Mouse (Mus musculus): ENCODE measurements around the gene Slc26a9. TPM values are rescaled to one million over a fixed set of nuclear protein-coding genes. Genes with fewer than 3 reads are reported as not detected.
"Not testable (repeated sequence)": the region's sequence is repeated elsewhere in the genome, so short reads cannot be mapped to it uniquely, and the experiment has no call there.

The Slc26a9 gene
- total RNA-seq, 4 experiments from 2014 or later = 0.06 to 0.13 TPM; not detected in 2

GRCm38 (mm10) chr1:131764581-131765338 lies 20.9 kb downstream of the Slc26a9 start:
- no peak for DNase-seq (ENCODE audit: low spot score in 2 of 2)

GRCm38 (mm10) chr1:131765357-131766001 lies 21.7 kb downstream of the Slc26a9 start:
- peak; percentile 43 to 88 for DNase-seq (ENCODE audit: low spot score in 2 of 2)

DNA sequence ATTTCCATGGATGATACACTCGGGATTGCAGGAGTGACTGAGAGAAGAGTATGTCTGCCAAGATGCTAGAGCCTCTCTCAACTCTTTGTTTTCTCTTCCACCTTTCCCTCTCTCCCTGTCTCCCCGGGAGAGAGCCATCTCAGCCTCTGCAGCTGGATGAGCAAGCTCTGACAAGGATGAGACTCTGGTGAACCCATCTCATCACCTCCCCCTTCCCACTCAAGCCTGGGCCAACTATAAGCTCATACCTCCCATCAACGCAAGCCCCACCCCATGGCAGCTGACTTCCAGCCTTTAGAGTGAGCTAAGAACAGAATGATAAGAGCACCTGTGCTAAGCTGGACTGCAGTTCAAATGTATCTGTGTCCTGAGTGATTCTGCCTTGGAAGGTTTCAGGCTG lies 25.5 kb downstream of the Slc26a9 start:
- no peak for DNase-seq (ENCODE audit: low spot score in 2 of 2)

- peak; percentile 30 to 80 for DNase-seq (ENCODE audit: low spot score in 2 of 2)
These were observed 26.8 kb downstream of the Slc26a9 start for GRCm38 (mm10) chr1:131770656-131771055.

GRCm38 (mm10) chr1:131771440-131771839 lies 27.6 kb downstream of the Slc26a9 start:
- no peak for DNase-seq (ENCODE audit: low spot score in 2 of 2)

- no peak for DNase-seq (ENCODE audit: low spot score in 2 of 2)
These were observed 50.8 kb downstream of the Slc26a9 start for GRCm38 (mm10) chr1:131794591-131794990.

DNA sequence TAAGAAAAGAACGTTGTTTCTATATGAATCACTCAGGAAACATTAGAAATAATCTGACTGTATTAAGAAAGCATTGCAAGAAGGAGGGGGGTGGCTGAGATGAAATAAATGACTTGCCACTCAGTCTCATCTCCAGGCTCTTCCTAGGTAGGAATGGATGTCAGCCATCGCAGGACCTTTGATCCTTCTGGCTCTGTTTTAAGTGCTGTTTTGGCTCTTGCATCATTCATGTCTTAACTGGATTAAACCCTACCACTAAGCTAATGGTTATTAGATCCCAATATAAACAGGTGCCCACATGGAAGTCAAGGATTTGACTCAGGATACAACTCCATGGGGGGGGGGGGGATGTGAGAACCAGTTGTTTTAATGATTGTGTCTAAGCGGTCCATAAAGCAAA lies 51.3 kb downstream of the Slc26a9 start:
- DNase-seq (ENCODE audit: low spot score in 2 of 2) = no peak

- peak in 1 of 2 experiments; percentile 5 for DNase-seq (ENCODE audit: low spot score in 2 of 2)
These were observed 53.5 kb downstream of the Slc26a9 start, which contains the start of gene Pm20d1 for GRCm38 (mm10) chr1:131797202-131797909. Pm20d1 (plus strand) TSS chr1:131797381.

DNA sequence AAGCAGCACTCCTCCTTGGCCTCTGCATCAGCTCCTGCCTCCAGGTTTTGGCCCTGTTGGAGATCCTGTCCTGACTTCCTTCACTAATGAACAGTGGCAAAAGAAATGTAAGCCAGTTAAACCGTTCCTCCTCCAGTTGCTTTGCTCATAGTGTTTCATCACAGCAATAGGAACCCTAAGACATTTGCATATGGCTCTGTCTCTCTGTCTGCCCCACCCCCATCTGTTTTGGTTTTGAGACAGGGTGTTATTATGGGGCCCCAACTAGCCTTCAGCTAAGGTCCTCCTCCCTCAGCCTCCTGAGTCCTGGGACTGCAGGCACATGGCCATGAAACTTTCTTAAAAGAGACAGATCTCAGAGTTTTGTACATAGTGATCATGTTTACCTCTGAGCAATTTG lies 56.2 kb downstream of the Slc26a9 start:
- no peak for DNase-seq (ENCODE audit: low spot score in 2 of 2)

- no peak for DNase-seq (ENCODE audit: low spot score in 2 of 2)
These were observed 57.2 kb downstream of the Slc26a9 start for GRCm38 (mm10) chr1:131801071-131801470.

DNA sequence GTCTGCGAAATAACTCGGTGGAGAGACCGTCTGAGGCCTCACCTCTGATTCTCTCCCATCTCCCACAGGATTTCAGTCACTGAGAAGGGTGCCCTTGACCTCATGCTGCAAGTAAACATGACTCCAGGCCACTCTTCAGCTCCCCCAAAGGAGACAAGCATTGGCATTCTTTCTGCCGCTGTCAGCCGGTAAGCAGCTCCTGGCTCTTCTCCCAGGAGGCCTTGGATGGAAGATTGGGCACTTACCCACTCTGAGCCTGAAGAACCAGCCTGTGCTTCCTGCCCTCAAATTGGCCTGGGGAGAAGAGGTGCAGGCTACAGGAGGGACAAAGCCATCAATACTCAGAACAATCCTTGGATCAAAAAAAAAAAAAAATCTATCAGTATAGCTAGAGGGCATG lies 58.8 kb downstream of the Slc26a9 start:
- DNase-seq (ENCODE audit: low spot score in 2 of 2) = no peak

DNA sequence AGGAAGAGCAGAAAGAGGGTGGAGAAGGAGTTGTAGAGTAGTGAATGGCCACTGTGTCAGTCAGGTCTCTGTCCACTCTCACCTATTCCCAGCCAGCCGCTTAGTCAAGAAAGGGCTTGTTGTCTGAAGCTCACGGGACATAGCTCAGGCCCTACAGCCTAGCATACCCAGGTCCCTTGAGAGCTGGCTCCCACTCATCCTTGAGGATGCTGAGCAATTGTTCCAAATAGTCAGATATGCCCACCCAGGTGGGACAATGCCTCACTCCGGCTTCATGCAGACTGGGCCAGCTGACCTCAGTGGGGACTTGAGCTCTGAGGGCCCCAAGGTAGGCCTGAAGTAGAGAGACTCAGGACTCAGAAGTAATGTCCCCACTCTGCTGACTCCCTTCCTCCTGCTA lies 60.3 kb downstream of the Slc26a9 start:
- no peak for DNase-seq (ENCODE audit: low spot score in 2 of 2)

GRCm38 (mm10) chr1:131808986-131809385 lies 65.2 kb downstream of the Slc26a9 start:
- no peak for DNase-seq (ENCODE audit: low spot score in 2 of 2)

- no peak for DNase-seq (ENCODE audit: low spot score in 2 of 2)
These were observed 65.8 kb downstream of the Slc26a9 start for GRCm38 (mm10) chr1:131809651-131810050.

DNA sequence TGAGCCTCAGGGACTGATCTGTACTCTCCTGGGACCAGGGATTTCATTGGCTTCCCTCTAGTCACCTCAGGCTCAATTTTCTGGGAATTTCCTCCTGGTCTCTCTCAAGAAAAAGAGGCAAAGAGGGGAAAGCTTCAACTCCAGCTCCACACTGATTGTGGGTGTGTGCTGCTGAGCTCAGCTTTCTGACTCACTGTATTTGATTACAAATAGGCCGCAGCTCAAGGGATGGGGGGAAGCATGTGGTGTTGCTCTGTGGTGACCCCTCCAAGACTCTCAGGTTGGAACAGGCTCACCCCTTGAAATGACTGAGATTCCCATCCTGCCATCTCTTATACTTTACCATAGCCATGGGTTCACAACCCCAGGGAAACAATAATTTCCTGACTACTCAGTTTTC lies 67.6 kb downstream of the Slc26a9 start:
- no peak for DNase-seq (ENCODE audit: low spot score in 2 of 2)

GRCm38 (mm10) chr1:131812006-131812405 lies 68.2 kb downstream of the Slc26a9 start:
- DNase-seq (ENCODE audit: low spot score in 2 of 2) = no peak

- DNase-seq (ENCODE audit: low spot score in 2 of 2) = no peak
These were observed 68.9 kb downstream of the Slc26a9 start for GRCm38 (mm10) chr1:131812631-131813295.

DNA sequence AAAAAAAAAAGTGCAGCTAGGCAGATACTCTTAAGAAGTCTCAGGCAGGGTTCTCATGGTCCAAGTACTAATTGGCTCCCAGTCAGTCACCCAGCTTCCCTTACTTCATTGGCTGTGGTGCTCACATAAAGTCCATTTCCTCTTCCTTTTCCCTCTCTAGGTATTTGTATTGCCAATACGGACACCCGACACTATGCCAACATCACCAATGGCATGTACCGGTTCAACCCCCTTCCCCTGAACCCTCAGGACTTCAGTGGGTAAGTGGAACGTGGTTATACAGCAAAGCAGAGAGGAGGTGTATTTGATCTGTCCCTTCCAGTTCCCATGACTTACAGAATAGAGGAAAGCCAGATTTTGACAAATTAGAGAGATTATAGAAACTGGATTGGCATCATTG lies 69.9 kb downstream of the Slc26a9 start:
- DNase-seq (ENCODE audit: low spot score in 2 of 2) = no peak

DNA sequence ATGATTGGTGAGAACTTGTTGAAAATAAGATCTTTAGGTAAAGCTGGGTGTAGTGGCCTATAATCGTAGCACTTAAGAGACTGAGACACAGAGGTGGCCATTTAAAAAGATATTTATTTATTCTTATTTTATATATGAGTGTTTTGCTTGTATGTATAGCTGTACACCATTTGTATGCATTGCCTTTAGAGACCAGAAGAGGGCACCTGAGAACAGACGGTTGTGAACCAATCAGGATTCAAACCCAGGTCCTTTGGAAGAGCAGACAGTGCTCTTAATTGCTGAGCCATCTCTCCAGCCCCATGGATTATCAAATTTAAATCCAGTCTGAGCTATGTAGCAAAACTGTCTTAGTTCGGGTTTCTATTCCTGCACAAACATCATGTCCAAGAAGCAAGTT lies 70.4 kb downstream of the Slc26a9 start:
- no peak for DNase-seq (ENCODE audit: low spot score in 2 of 2)

- no peak for DNase-seq (ENCODE audit: low spot score in 2 of 2)
These were observed 73.1 kb downstream of the Slc26a9 start for GRCm38 (mm10) chr1:131816886-131817285.

DNA sequence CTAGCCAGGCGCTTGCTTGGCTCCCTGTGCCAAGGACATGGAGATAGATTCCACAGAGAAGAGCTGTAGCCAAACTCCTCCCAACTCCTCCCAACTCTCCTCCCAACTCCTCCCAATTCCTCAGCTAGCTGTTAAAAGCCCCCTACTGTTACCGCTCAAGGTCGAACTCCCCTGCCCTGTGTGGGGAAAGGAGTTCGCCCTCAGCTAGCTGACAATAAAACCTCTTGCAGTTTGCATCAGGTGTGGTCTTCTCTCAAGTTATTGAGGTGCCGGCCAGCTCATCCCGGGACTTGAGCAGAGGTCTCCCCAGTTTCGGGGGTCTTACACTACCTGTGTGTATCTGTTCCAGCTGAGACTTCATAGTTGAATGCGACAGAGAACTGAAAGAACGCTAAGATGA lies 76.5 kb downstream of the Slc26a9 start:
- not testable (repeated sequence) for DNase-seq (ENCODE audit: low spot score in 2 of 2)

- peak in 1 of 2 experiments; percentile 35 for DNase-seq (ENCODE audit: low spot score in 2 of 2)
These were observed 77.1 kb downstream of the Slc26a9 start for GRCm38 (mm10) chr1:131820887-131821328.

All from left cerebral cortex, adult 8-10 months (tissue).